Mouse (Mus musculus) cerebellum, adult 2 months (tissue): Measurements from ENCODE around the gene Uba52. TPM values are rescaled to one million over a fixed set of nuclear protein-coding genes. Genes with fewer than 3 reads are reported as not detected.

Source experiments
- DNase-seq, 2 experiments: peaks; one replicate each; pipeline ENCODE4 v3.0.0; 2021
- H3K27ac ChIP-seq: fragments of 200-500 bp; 2 replicates; pipeline ENCODE4 v1.5.1; 2012; ENCODE audit warnings: low read length, control low read depth, inconsistent platforms; ENCODE audit not compliant: insufficient read depth
- H3K27me3 ChIP-seq: fragments of 200-500 bp; 2 replicates; pipeline ENCODE4 v1.6.1; 2012; ENCODE audit warnings: inconsistent platforms, mild to moderate bottlenecking, low read length, moderate library complexity; ENCODE audit not compliant: control insufficient read depth, insufficient read depth
- H3K4me1 ChIP-seq: fragments of 200-500 bp; 2 replicates; pipeline ENCODE4 v1.6.1; 2011; ENCODE audit warnings: low read length; ENCODE audit not compliant: control insufficient read depth, insufficient read depth
- H3K4me3 ChIP-seq: fragments of 200-500 bp; replicated peaks from 2 replicates; pipeline ENCODE3; 2011; ENCODE audit warnings: mild to moderate bottlenecking, low read depth, low read length, control low read depth; ENCODE audit not compliant: insufficient read depth
- CTCF ChIP-seq: fragments of 200-500 bp; IDR thresholded peaks from 2 replicates; pipeline ENCODE4 v1.5.1; 2011; ENCODE audit warnings: low read depth, mild to moderate bottlenecking, control low read depth, low read length, moderate library complexity, borderline replicate concordance; ENCODE audit not compliant: insufficient read depth
- POLR2A ChIP-seq: fragments of 200-500 bp; IDR thresholded peaks from 2 replicates; pipeline ENCODE4 v1.6.1; 2011; ENCODE audit warnings: low read length, control low read depth, borderline replicate concordance; ENCODE audit not compliant: insufficient read depth
- WGBS: fragments of 180-500 bp; shearing (Covaris S2); methylation state at CpG from one replicate; pipeline ENCODE4 v1.1.7; 2018; 5-methylcytosine and 5-hydroxymethylcytosine counted together
- polyA plus RNA-seq: library from polyadenylated mRNA; depleted of rRNA; stranded (reverse); fragments of >200 nt; gene quantifications from 2 replicates; pipeline ENCODE4 v1.2.3, GENCODE M21; 2012

Gene Uba52
- polyA plus RNA-seq, 1 experiment, result 977 TPM

GRCm38 (mm10) chr8:70529299-70529698, 18.7 kb upstream of the Uba52 start:
- H3K4me1 ChIP-seq, result peaks cover 8% of the 10 kb centered on the region
- 67% methylated on average over 5 of the region's 5 CpGs for WGBS
- no peak overlapping the region for H3K4me3 ChIP-seq
- H3K27ac ChIP-seq, result no peak overlapping the region
- TF ChIP-seq POLR2A (no peak), CTCF (no peak)
- no peaks in the 10 kb centered on the region for H3K27me3 ChIP-seq
- no peak for DNase-seq

GRCm38 (mm10) chr8:70528182-70528797, 17.7 kb upstream of the Uba52 start:
- TF ChIP-seq CTCF (no peak), POLR2A (peak; percentile 4; the same call in 1 of the 2 replicates)
- H3K4me1 ChIP-seq, result peaks cover 8% of the 10 kb centered on the region
- H3K27me3 ChIP-seq, result no peaks in the 10 kb centered on the region
- DNase-seq, result no peak
- WGBS, result 21% methylated on average over 13 of the region's 13 CpGs
- peak overlapping the region; percentile 80 for H3K4me3 ChIP-seq
- no peak overlapping the region; the same call in 1 of the 2 replicates for H3K27ac ChIP-seq

GRCm38 (mm10) chr8:70527512-70528181, 17.0 kb upstream of the Uba52 start, which contains the start of the genes Fkbp8 and Kxd1:
TSS of gene Fkbp8 (plus strand) at chr8:70527724.
TSS of gene Kxd1 (minus strand) at chr8:70527956.
- TF ChIP-seq POLR2A (peak; percentile 61; the same call in 1 of the 2 replicates), CTCF (no peak)
- Histone ChIP-seq H3K27me3 (no peaks in the 10 kb centered on the region), H3K27ac (peak within 1 kb of the TSS; percentile 37), H3K4me1 (peaks cover 8% of the 10 kb centered on the region), H3K4me3 (peak within 1 kb of the TSS; percentile 80)
- 1% methylated on average over 59 of the region's 61 CpGs for WGBS
- peak; percentile 97 to 100 for DNase-seq

GRCm38 (mm10) chr8:70527111-70527511, 16.5 kb upstream of the Uba52 start:
- TF ChIP-seq CTCF (no peak), POLR2A (no peak)
- Histone ChIP-seq H3K4me1 (peaks cover 8% of the 10 kb centered on the region), H3K27ac (peak overlapping the region; percentile 37), H3K27me3 (no peaks in the 10 kb centered on the region), H3K4me3 (peak overlapping the region; percentile 80)
- under 1% methylated on average over 8 of the region's 8 CpGs for WGBS
- DNase-seq, result no peak

GRCm38 (mm10) chr8:70522592-70523403, 12.2 kb upstream of the Uba52 start:
- under 1% methylated on average over 51 of the region's 51 CpGs for WGBS

GRCm38 (mm10) chr8:70519606-70520005, 9.0 kb upstream of the Uba52 start:
- Histone ChIP-seq H3K27ac (no peak overlapping the region), H3K4me3 (no peak overlapping the region), H3K27me3 (no peaks in the 10 kb centered on the region), H3K4me1 (no peaks in the 10 kb centered on the region)
- no peak for TF ChIP-seq POLR2A
- TF ChIP-seq CTCF, result no peak
- no peak for DNase-seq
- 52% methylated on average over 2 of the region's 2 CpGs for WGBS

More at GRCm38 (mm10) chr8:70522592-70523403, 12.2 kb upstream of the Uba52 start:
- Histone ChIP-seq H3K27me3 (no peaks in the 10 kb centered on the region), H3K4me1 (0 out of 2 replicates have a peak, but pooled peaks cover 3% of the 10 kb centered on the region), H3K27ac (peak overlapping the region; percentile 52), H3K4me3 (peak overlapping the region; percentile 70)
- TF ChIP-seq CTCF (peak; percentile 35; the same call in 1 of the 2 replicates), POLR2A (peak; percentile 68)
- DNase-seq, result peak; percentile 96 to 97

- Histone ChIP-seq H3K27me3 (no peaks in the 10 kb centered on the region), H3K4me3 (no peak overlapping the region), H3K27ac (no peak overlapping the region), H3K4me1 (no peaks in the 10 kb centered on the region)
- DNase-seq, result no peak
- 94% methylated on average over 6 of the region's 6 CpGs for WGBS
- no peak for TF ChIP-seq CTCF
- TF ChIP-seq POLR2A, result no peak
Observed at GRCm38 (mm10) chr8:70519043-70519442, 8.4 kb upstream of the Uba52 start.
